Mouse (Mus musculus): ENCODE data around the gene Ces1d. TPM values are rescaled to one million over a fixed set of nuclear protein-coding genes. Genes with fewer than 3 reads are reported as not detected.

Ces1d gene
- polyA plus RNA-seq, 1 experiment = not detected

- Histone ChIP-seq H3K4me1 (ENCODE audit: control insufficient read depth, insufficient read depth, low read length) (no peaks in the 10 kb centered on the region), H3K27ac (ENCODE audit: insufficient read depth, low read length) (no peak overlapping the region), H3K27me3 (ENCODE audit: control insufficient read depth, insufficient read depth, low read length) (no peaks in the 10 kb centered on the region), H3K4me3 (replicated peaks; ENCODE audit: insufficient read depth, low read depth, low read length) (no peak overlapping the region)
- TF ChIP-seq CTCF (IDR thresholded peaks at IDR 0.05; ENCODE audit: borderline replicate concordance, insufficient read depth, low read depth, low read length) (no peak), POLR2A (IDR thresholded peaks at IDR 0.05; ENCODE audit: borderline replicate concordance, insufficient read depth, low read length) (no peak)
- DNase-seq = no peak
- 96% methylated on average over 2 of the region's 2 CpGs for WGBS
Observed at GRCm38 (mm10) chr8:93132196-93132595, 65.4 kb downstream of the Ces1d start.

GRCm38 (mm10) chr8:93131233-93131980 lies 66.2 kb downstream of the Ces1d start, which contains the start of gene Ces1c:
Gene Ces1c (minus strand): TSS chr8:93131283.
- H3K4me1 ChIP-seq (ENCODE audit: control insufficient read depth, insufficient read depth, low read length) = no peaks in the 10 kb centered on the region
- 87% methylated on average over 3 of the region's 3 CpGs for WGBS
- H3K27ac ChIP-seq (ENCODE audit: insufficient read depth, low read length) = no peak within 1 kb of the TSS
- no peaks in the 10 kb centered on the region for H3K27me3 ChIP-seq (ENCODE audit: control insufficient read depth, insufficient read depth, low read length)
- H3K4me3 ChIP-seq (replicated peaks; ENCODE audit: insufficient read depth, low read depth, low read length) = no peak within 1 kb of the TSS
- no peak for DNase-seq
- TF ChIP-seq CTCF (IDR thresholded peaks at IDR 0.05; ENCODE audit: borderline replicate concordance, insufficient read depth, low read depth, low read length) = no peak
- no peak for TF ChIP-seq POLR2A (IDR thresholded peaks at IDR 0.05; ENCODE audit: borderline replicate concordance, insufficient read depth, low read length)

GRCm38 (mm10) chr8:93126476-93126875 lies 71.2 kb downstream of the Ces1d start:
- Histone ChIP-seq H3K27me3 (ENCODE audit: control insufficient read depth, insufficient read depth, low read length) (no peaks in the 10 kb centered on the region), H3K4me1 (ENCODE audit: control insufficient read depth, insufficient read depth, low read length) (no peaks in the 10 kb centered on the region), H3K27ac (ENCODE audit: insufficient read depth, low read length) (no peak overlapping the region), H3K4me3 (replicated peaks; ENCODE audit: insufficient read depth, low read depth, low read length) (no peak overlapping the region)
- no peak for DNase-seq
- TF ChIP-seq CTCF (IDR thresholded peaks at IDR 0.05; ENCODE audit: borderline replicate concordance, insufficient read depth, low read depth, low read length) = no peak
- no peak for TF ChIP-seq POLR2A (IDR thresholded peaks at IDR 0.05; ENCODE audit: borderline replicate concordance, insufficient read depth, low read length)
- 43% methylated on average over 2 of the region's 2 CpGs for WGBS

- WGBS = 91% methylated on average over 1 of the region's 1 CpGs
- H3K4me1 ChIP-seq (ENCODE audit: control insufficient read depth, insufficient read depth, low read length) = no peaks in the 10 kb centered on the region
Observed at GRCm38 (mm10) chr8:93122005-93122404, 75.6 kb downstream of the Ces1d start.

More at GRCm38 (mm10) chr8:93122005-93122404, 75.6 kb downstream of the Ces1d start:
- no peak for TF ChIP-seq POLR2A (IDR thresholded peaks at IDR 0.05; ENCODE audit: borderline replicate concordance, insufficient read depth, low read length)
- no peak for TF ChIP-seq CTCF (IDR thresholded peaks at IDR 0.05; ENCODE audit: borderline replicate concordance, insufficient read depth, low read depth, low read length)
- no peaks in the 10 kb centered on the region for H3K27me3 ChIP-seq (ENCODE audit: control insufficient read depth, insufficient read depth, low read length)
- DNase-seq = no peak
- no peak overlapping the region for H3K27ac ChIP-seq (ENCODE audit: insufficient read depth, low read length)
- no peak overlapping the region for H3K4me3 ChIP-seq (replicated peaks; ENCODE audit: insufficient read depth, low read depth, low read length)

Other genes starting within 250 kb of the Ces1d start
- gene Slc6a2, start 237.8 kb downstream of the Ces1d start, polyA plus RNA-seq (2012; rRNA removed) = 2.0 and 3.0 TPM in 2 replicates
- gene Ces1a, start 149.6 kb downstream of the Ces1d start, polyA plus RNA-seq (2012; rRNA removed) = not detected in 2 replicates
- gene Ces1b, start 117.8 kb downstream of the Ces1d start, polyA plus RNA-seq (2012; rRNA removed) = not detected in 2 replicates
- gene Ces1c, start 66.6 kb downstream of the Ces1d start, polyA plus RNA-seq (2012; rRNA removed) = not detected in 2 replicates
- not detected in 2 replicates for gene Ces1e, start 31.8 kb upstream of the Ces1d start, polyA plus RNA-seq (2012; rRNA removed)
- not detected in 2 replicates for gene Ces1f, start 81.9 kb upstream of the Ces1d start, polyA plus RNA-seq (2012; rRNA removed)
- not detected in 2 replicates for gene Ces1g, start 139.5 kb upstream of the Ces1d start, polyA plus RNA-seq (2012; rRNA removed)
- not detected in 2 replicates for gene Ces1h, start 181.9 kb upstream of the Ces1d start, polyA plus RNA-seq (2012; rRNA removed)

Measured in cerebellum, adult 2 months (tissue).